Mouse (Mus musculus): Measurements from ENCODE around the gene Fhl2. TPM values are rescaled to one million over a fixed set of nuclear protein-coding genes. Genes with fewer than 3 reads are reported as not detected.

Fhl2 gene
- polyA plus RNA-seq, 1 experiment from 2014 or later: 145 TPM

DNA sequence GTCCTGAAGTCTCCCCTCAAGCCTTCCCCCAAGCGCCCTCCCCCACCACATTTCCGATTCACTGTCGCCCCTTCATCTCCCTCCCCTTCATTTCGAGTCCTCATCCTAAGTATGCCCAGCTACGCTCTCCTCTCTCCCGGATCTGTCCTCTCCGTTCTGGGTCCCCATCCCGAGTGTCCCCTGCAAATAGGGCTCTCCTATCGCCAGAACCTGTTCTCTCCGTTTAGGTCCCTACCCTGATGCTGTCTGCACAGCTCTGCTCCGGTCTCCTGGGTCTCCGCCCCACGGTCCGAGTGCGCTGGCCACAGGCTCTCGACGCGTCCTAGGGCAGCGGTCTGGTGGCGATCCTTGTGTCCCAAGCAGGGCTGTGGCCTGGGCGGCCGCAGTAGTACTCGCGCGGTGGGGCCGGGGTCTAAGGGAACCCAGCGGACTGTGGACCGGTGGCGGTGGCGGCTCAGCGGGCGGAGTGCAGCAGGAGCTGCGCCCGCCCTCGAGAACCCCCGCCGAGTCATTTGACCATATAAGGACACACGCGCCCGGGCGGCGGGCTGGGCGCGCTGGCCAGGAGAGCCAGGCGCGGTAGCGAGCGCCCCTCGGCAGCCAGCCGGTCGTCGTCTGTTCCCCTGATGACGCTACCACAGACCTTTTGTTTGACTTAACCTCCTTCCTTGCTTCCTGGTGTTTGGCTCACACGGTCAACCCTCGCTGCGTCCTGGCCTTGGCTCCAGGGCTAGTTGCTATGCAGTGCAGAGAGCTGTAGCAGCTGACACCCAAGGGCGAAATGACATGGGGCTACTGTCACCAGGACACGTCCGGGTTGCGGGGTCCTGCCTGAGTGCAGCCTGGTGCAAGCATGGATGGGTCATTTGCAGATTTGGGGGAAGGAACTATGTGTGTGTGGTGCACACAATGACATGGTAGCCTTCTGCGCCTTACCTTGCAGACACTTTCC lies 33.0 kb downstream of the Fhl2 start:
- Histone ChIP-seq H3K9me3 (replicated peaks; ENCODE audit: low read length) (no peaks in the 10 kb centered on the region), H3K4me2 (ENCODE audit: low read length) (peak overlapping the region; percentile 73), H3K9ac (ENCODE audit: low read depth, low read length) (peak overlapping the region; percentile 88), H3K4me3 (replicated peaks; ENCODE audit: low read depth, low read length) (peak overlapping the region; percentile 57), H3K27me3 (ENCODE audit: insufficient read depth, low read length) (no peaks in the 10 kb centered on the region), H3K27ac (peak overlapping the region; percentile 88), H3K4me1 (replicated peaks; ENCODE audit: insufficient read depth, low read length) (peaks cover 25% of the 10 kb centered on the region), H3K36me3 (ENCODE audit: insufficient read depth, low read length) (no peaks in the 10 kb centered on the region)
- no peak for TF ChIP-seq CTCF (IDR thresholded peaks at IDR 0.05; ENCODE audit: low read depth)
- 4% methylated on average over 61 of the region's 61 CpGs for WGBS
- ATAC-seq (replicated peaks; ENCODE audit: low FRiP score, low read depth) (peak; percentile 89), DNase-seq (ENCODE audit: low spot score) (peak; percentile 94)

DNA sequence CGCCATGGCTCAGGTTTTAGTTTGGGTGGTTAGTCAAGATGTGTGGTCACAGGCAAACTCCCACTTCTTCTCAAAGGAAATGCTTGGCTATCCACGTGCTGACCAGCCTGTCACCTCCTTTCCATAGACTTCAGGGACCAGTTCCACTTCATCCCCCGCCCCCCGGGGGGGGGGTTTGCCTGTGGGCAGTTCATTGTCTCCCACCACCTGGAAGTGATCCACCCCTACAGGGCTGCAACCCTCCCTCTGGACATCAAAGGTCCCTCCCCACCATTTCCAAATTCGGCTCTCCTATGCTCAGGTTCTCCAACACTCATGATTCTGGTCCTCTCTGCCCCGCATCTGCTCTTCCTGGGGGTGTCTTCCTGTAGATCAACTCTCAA lies 33.7 kb downstream of the Fhl2 start:
- TF ChIP-seq CTCF (IDR thresholded peaks at IDR 0.05; ENCODE audit: low read depth): no peak
- H3K9ac ChIP-seq (ENCODE audit: low read depth, low read length): peak overlapping the region; percentile 88
- H3K4me2 ChIP-seq (ENCODE audit: low read length): peak overlapping the region; percentile 73
- peak overlapping the region; percentile 88 for H3K27ac ChIP-seq
- 2% methylated on average over 6 of the region's 6 CpGs for WGBS
- H3K36me3 ChIP-seq (ENCODE audit: insufficient read depth, low read length): no peaks in the 10 kb centered on the region
- ATAC-seq (replicated peaks; ENCODE audit: low FRiP score, low read depth) (peak; percentile 31), DNase-seq (ENCODE audit: low spot score) (peak; percentile 76)
- H3K27me3 ChIP-seq (ENCODE audit: insufficient read depth, low read length): no peaks in the 10 kb centered on the region
- peaks cover 18% of the 10 kb centered on the region for H3K4me1 ChIP-seq (replicated peaks; ENCODE audit: insufficient read depth, low read length)
- H3K4me3 ChIP-seq (replicated peaks; ENCODE audit: low read depth, low read length): peak overlapping the region; percentile 57
- no peaks in the 10 kb centered on the region for H3K9me3 ChIP-seq (replicated peaks; ENCODE audit: low read length)

DNA sequence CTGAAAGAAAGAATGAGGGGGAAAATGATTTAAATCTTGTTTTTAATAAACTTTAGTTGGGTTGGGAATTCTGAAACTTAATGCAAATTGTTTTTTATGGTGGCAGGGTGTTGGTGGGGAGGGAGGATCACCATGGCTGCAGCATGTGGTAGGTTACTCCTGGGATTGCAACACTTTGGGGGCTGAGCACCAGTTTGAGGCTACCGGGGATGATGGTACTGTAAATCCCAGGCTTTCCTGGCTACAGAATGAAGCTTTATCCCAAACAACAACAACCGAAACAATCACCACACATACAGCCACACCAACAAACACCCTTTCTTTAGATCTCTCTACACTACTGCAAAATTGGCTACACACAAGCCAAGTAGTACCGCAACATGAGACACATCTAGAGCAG lies 34.4 kb downstream of the Fhl2 start:
- no peak for TF ChIP-seq CTCF (IDR thresholded peaks at IDR 0.05; ENCODE audit: low read depth)
- peak overlapping the region; percentile 57 for H3K4me3 ChIP-seq (replicated peaks; ENCODE audit: low read depth, low read length)
- H3K9me3 ChIP-seq (replicated peaks; ENCODE audit: low read length): no peaks in the 10 kb centered on the region
- peaks cover 13% of the 10 kb centered on the region; the same call in 1 of the 2 replicates for H3K4me1 ChIP-seq (replicated peaks; ENCODE audit: insufficient read depth, low read length)
- H3K4me2 ChIP-seq (ENCODE audit: low read length): peak overlapping the region; percentile 73
- 68% methylated on average over 3 of the region's 3 CpGs for WGBS
- H3K36me3 ChIP-seq (ENCODE audit: insufficient read depth, low read length): no peaks in the 10 kb centered on the region
- peak overlapping the region; percentile 88 for H3K9ac ChIP-seq (ENCODE audit: low read depth, low read length)
- no peak for ATAC-seq (replicated peaks; ENCODE audit: low FRiP score, low read depth)
- H3K27ac ChIP-seq: peak overlapping the region; percentile 88; the same call in 1 of the 2 replicates
- no peaks in the 10 kb centered on the region for H3K27me3 ChIP-seq (ENCODE audit: insufficient read depth, low read length)
- no peak for DNase-seq (ENCODE audit: low spot score)

DNA sequence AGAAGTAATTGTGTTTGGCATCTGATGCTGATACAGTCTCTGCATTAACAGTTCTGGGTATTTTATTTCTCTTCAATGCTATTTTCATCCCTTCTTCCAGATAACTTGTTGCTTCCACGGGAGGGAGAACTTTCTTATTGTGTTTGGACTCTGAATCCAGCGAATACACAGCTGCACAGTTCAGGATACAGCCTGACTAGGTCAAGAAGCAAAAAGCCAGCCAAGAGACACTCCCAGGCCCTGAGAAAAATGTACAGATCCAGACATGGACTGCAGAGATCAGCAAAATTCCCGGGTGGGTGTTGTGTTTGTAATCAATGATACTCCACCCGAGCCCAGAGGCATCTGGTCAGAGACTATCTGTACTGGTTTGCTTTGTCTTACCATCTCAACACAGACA lies 37.4 kb downstream of the Fhl2 start:
- H3K9me3 ChIP-seq (replicated peaks; ENCODE audit: low read length): no peaks in the 10 kb centered on the region
- 36% methylated on average over 4 of the region's 4 CpGs for WGBS
- DNase-seq (ENCODE audit: low spot score) (peak; percentile 72), ATAC-seq (replicated peaks; ENCODE audit: low FRiP score, low read depth) (no peak)
- TF ChIP-seq CTCF (IDR thresholded peaks at IDR 0.05; ENCODE audit: low read depth): no peak
- H3K36me3 ChIP-seq (ENCODE audit: insufficient read depth, low read length): no peaks in the 10 kb centered on the region
- no peak overlapping the region for H3K4me3 ChIP-seq (replicated peaks; ENCODE audit: low read depth, low read length)
- no peak overlapping the region for H3K9ac ChIP-seq (ENCODE audit: low read depth, low read length)
- H3K4me1 ChIP-seq (replicated peaks; ENCODE audit: insufficient read depth, low read length): peaks cover 13% of the 10 kb centered on the region; the same call in 1 of the 2 replicates
- H3K27me3 ChIP-seq (ENCODE audit: insufficient read depth, low read length): no peaks in the 10 kb centered on the region
- H3K4me2 ChIP-seq (ENCODE audit: low read length): peak overlapping the region; percentile 30; the same call in 1 of the 2 replicates
- H3K27ac ChIP-seq: peak overlapping the region; percentile 9; the same call in 1 of the 2 replicates

DNA sequence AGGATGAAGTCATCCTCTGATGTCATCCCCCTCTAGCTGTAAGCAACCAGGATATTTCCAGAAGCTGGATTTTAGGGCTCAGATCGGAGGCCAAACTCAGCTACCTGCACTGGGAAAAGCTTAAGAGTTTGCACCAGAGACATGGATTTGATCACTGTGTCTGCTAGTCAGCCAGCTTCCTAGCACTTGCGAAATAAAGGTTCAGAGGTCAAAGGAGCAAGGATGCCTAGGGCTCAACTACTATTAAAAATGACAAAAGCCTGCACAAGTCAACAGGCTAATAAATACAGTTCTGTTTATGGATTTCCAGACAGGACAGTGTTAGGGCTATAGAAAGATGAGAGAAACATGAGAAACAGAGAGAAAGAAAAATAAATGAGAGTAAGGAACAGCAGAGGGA lies 38.9 kb downstream of the Fhl2 start:
- Histone ChIP-seq H3K27me3 (ENCODE audit: insufficient read depth, low read length) (no peaks in the 10 kb centered on the region), H3K36me3 (ENCODE audit: insufficient read depth, low read length) (no peaks in the 10 kb centered on the region), H3K4me2 (ENCODE audit: low read length) (no peak overlapping the region), H3K4me3 (replicated peaks; ENCODE audit: low read depth, low read length) (no peak overlapping the region), H3K27ac (no peak overlapping the region), H3K4me1 (replicated peaks; ENCODE audit: insufficient read depth, low read length) (peaks cover 7% of the 10 kb centered on the region; the same call in 1 of the 2 replicates), H3K9me3 (replicated peaks; ENCODE audit: low read length) (no peaks in the 10 kb centered on the region), H3K9ac (ENCODE audit: low read depth, low read length) (no peak overlapping the region)
- ATAC-seq (replicated peaks; ENCODE audit: low FRiP score, low read depth) (no peak), DNase-seq (ENCODE audit: low spot score) (no peak)
- 70% methylated on average over 2 of the region's 2 CpGs for WGBS
- no peak for TF ChIP-seq CTCF (IDR thresholded peaks at IDR 0.05; ENCODE audit: low read depth)

DNA sequence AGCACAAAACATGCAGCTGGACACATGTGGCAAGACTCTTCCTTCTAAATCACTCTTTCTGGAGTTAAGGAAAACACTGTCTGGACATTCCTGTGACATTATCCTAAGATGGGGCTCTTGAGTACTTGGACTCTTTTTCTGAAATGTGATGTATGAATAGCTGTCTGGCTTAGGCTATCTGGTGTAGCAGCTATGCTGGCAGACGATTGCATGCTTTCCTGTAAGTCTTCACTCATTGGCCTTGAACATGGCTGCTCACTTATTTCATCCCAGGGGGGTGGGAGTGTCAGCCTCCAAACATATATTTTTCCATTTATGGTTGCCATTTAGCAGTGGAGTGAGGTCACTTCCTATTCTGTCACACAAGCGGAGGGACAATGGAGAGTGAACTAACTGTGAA lies 42.3 kb downstream of the Fhl2 start:
- H3K9me3 ChIP-seq (replicated peaks; ENCODE audit: low read length): no peaks in the 10 kb centered on the region
- H3K36me3 ChIP-seq (ENCODE audit: insufficient read depth, low read length): 0 out of 2 replicates have a peak, but pooled peaks cover 2% of the 10 kb centered on the region
- H3K4me3 ChIP-seq (replicated peaks; ENCODE audit: low read depth, low read length): no peak overlapping the region
- H3K4me2 ChIP-seq (ENCODE audit: low read length): no peak overlapping the region
- no peaks in the 10 kb centered on the region for H3K27me3 ChIP-seq (ENCODE audit: insufficient read depth, low read length)
- no peak overlapping the region for H3K9ac ChIP-seq (ENCODE audit: low read depth, low read length)
- DNase-seq (ENCODE audit: low spot score) (peak; percentile 75), ATAC-seq (replicated peaks; ENCODE audit: low FRiP score, low read depth) (no peak)
- no peak overlapping the region for H3K27ac ChIP-seq
- no peak for TF ChIP-seq CTCF (IDR thresholded peaks at IDR 0.05; ENCODE audit: low read depth)
- 53% methylated on average over 2 of the region's 2 CpGs for WGBS
- peaks cover 9% of the 10 kb centered on the region for H3K4me1 ChIP-seq (replicated peaks; ENCODE audit: insufficient read depth, low read length)
